Mouse (Mus musculus): ENCODE data around the gene Gm47289. TPM values are rescaled to one million over a fixed set of nuclear protein-coding genes. Genes with fewer than 3 reads are reported as not detected.

Gm47289 gene
- total RNA-seq, 2 experiments from 2014 or later = not detected

DNA sequence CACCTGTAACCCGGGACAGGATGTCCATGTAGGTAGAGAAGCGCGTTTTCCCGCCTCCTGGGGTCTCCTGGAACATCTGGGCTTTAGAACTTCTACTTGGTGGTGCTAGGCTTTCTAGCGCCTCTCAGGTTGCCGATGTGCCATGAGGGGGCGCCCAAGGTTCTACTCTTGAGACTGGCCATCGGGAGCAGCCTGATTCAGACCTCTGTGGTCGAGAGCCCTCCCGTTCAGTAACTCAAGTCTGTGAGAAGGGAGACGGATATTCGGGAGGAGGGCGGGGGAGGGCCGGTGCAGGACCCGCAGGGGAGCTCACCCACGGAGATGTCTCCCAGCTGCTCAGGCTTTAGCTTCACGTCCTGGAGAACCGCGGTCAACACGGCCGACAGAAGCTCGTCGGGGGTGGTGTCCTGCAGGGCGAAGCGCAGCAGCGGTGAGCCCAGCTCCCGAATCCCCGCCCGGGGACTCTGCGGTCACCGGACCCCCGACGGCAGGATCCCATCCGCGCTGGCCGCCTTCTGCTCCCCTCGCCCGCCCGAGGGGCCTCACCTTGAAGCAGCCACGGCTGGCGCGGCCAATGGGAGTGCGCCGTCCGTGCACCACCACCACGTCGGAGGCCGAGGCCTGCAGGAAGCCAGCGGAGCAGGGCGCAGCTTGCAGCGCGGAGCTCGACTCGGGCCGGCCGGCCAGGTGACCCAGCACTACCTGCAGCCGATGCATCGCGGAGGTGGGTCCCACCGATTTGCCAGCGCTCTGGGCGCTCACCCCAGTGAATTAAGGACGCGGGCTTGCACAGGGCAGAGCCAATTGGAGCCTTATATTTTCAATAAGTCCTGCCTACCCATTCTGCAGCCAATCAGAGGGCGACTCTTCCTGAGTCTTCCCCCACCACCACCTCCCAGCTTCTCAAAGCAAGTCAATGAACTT, 2.4 kb upstream of the Gm47289 start, which contains the start of gene Acaa1b:
Acaa1b (minus strand) TSS at position 816 of the 924 bp plus-strand sequence.
- DNase-seq (ENCODE audit: low spot score in 2 of 2) = peak; percentile 61 to 78

DNA sequence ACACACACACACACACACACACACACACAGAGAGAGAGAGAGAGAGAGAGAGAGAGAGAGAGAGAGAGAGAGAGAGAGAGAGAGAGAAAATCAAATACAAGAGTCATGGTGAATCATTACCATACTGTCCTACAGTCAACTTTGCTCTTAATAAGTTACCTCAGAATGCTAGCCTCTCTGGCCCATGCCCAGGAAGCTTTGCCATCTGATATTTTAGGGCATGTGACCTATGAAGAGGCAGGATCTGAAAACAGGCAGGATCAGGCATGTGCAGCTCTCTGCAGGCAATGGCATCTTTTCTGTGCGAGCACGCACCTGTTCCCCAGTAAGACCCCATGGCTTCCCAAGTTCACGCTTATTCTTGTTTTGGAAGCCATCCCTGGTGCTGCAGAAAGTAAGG, 1.7 kb downstream of the Gm47289 start:
- DNase-seq (ENCODE audit: low spot score in 2 of 2) = no peak

DNA sequence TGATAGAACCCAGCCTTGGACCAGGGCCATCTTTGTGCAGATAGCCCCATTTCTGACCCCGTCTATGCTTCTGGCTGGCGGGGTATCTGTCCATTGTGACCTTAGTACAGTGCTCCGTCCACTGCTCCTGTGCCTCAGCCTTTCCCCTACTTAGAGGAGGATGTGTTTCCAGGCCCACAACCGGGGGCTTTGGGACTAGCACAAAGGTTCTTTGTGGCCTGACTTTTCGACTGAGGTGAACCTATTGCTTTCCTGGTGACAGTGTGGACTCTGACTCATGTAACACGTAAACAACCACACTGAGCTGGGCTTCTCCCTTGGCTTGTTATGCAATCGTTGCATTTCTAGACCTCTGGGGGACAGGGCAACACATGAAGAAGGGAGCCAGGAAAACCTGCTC, 5.8 kb downstream of the Gm47289 start:
- no peak for DNase-seq (ENCODE audit: low spot score in 2 of 2)

DNA sequence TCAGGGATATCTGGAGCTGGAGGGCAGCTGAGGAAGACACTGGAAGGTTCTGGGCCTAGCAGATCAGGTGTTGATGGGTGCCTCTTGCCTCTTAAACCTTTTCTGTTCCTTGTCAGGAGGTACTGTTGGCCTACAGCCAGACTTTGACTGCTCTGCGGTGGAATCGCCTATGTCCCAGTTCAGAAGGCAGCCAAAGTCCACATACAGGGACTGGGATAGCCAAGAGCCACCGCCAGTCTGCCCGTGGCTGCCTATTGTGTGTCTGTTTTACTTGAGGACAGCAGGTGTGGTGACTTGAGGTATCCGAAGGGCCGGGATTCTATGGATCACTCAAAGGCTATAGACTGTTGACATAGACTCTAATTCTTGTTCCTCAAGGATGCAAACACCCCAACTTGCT, 6.6 kb downstream of the Gm47289 start:
- DNase-seq (ENCODE audit: low spot score in 2 of 2) = no peak

DNA sequence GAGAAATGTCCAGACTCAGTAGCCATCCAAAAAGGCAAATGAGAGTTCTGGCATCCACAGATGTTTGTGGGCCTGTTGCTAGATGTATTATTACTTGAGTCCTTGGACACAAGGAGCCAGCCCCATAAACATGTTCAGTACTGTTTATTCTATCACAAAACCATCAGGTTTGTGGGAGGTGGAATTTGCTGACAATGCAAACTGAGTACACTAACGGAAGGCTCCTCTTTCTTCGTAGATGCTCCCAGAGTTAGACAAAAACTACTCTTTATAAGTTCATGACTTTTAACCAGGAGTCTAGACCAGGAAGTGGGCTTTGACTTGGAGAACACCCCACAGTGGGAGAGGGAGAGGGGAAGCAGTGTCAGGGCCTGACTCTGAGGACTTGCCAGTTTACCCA, 8.6 kb downstream of the Gm47289 start:
- no peak for DNase-seq (ENCODE audit: low spot score in 2 of 2)

DNA sequence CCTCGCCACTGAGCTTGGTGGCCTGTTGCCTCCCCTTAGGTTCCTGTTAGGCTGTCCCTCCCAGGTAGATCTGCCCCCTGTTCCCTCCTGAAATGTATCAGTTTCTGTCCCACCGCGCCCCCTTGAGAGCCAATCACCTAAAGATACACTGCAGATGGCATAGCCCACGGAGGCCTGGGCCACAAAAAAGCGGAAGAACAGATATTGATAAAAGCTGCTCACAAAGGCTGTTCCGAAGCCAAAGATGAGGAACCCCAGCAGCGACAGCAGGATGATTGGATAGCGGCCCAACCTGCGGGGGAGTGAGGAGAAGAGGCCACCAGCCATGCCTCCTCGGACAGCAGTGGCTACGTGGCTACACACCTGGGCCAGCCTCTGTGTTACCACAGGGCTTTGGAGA, 20.3 kb downstream of the Gm47289 start:
- no peak for DNase-seq (ENCODE audit: low spot score in 2 of 2)

DNA sequence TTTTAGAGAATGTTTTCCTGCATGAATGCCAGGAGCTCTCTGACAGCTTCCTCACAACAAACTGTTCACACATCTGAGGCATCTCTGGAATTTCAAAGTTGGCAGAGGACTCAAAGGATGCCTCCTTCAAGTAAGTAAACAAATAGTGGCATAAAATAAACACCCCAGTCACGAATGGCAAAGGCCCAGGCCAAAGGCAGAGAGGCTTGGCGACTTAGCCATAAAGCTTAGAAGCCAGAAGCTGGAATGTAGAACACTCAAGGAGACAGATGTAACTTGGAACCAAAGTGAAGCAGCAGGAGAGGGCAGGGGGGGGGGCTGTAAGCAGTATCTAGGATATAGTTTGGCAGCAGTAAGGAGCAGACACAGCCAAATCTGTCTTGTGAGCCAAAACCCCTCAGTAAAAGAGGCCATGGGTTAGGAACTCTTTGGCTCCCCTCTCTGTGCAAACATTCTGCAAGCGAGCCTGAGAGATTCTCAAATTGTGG, 22.3 kb downstream of the Gm47289 start:
- no peak for DNase-seq (ENCODE audit: low spot score in 2 of 2)

DNA sequence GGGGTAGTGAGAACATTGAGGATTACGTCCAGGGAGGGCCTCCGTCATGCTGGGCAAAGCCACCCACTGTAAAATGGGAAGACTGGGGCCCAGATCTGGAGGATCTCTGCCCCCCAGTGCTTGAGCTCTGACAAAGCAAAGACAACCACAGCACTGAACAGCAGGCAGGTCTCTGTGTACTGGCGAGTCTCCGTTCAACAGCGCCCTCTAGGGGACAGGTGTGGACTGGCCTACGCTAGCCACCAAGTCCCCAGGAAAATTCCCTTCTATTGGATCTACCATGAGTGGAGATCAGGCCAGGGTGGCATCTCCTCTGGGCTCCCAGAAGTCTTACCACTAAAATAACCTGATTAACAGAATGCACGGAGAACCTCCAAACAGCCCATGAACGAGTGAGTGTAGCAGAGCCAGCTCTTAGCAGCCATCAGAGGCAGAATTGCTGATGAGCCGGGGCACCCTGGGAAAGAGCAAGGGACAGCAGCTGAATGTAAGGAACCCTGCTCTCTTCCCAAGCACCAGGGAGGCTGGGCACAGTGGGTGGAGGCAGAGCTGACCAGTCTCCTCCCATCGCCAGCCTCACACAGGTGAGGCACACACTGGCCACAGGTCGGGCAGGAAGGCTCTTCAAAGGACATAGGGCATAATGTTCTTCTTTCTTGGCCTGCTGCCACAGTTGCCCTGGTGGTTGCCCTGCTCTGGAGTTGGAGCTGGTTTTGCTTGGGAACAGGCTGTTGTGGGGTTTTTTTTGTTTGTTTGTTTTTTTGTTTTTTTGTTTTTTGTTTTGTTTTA, 33.4 kb downstream of the Gm47289 start:
- peak; percentile 14 to 40 for DNase-seq (ENCODE audit: low spot score in 2 of 2)

DNA sequence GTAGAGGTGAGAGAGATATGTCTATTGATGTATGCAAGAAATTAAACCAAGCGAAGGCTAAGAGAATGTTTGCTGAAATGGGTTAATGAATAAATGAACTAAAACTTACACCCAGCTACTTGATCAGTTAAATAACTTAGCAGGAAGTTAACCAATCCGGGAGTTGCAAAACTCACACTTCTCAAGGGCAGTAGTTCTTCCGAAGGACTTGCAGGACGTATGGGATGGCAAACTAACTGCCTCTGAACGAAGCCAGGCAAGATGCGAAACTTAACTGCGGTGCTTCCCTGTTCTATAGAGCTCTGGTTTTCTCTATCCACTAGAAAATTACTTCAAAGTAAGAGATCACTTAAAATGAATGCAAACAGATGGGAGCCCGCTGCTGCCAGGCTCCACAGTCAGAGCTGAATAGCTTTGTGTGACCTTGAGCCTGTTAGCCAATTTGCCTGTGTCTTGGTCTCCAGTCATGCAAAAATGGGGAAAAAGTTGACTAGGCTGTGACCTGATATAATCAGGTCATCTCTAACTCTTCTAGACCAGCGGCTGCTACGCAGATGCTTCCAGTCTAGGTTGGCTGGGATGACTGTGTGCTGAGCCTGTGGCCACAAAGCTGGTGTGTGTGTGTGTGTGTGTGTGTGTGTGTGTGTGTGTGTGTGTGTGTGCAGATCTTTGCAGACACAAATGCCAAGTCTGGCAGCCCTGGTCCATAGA, 40.3 kb downstream of the Gm47289 start:
- no peak for DNase-seq (ENCODE audit: low spot score in 2 of 2)

DNA sequence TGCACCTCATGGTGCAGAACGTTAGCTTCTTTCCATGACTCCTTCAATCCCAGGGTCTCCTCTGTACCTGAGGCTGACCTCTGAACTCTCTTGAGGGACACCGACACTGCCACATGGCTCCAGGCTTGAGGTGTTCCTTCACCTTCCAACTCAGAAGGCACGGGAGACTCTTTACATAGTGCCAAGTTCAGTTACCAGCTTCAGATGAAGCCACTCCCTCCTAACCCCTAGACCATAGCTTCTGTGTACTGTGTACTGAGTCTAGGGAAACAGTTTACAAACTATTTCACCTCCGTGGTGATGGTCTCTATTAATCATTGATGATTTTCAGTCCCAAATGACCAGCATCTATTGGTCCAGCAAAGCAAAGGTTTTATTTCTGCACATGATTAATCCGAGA, 42.7 kb downstream of the Gm47289 start:
- DNase-seq (ENCODE audit: low spot score in 2 of 2) = no peak

DNA sequence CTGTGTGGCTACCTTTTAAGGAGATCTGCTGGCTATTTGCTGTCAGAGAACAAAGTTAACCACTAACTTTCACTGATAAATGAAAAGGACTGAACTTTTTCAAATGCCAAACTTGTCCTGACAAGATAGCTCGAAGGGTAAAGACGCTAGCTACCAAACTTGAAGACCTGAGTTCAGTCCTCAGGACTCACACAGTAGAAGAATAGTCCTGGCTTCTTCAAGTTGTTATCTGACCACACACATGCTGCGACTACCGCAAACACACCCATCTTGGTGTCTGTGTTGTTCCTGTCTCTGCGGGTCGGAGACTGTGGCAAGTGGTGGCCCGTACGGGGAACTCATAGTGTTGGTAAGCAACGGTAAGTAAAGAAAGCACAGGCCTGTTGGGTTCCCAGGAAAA, 44.7 kb downstream of the Gm47289 start:
- no peak for DNase-seq (ENCODE audit: low spot score in 2 of 2)

DNA sequence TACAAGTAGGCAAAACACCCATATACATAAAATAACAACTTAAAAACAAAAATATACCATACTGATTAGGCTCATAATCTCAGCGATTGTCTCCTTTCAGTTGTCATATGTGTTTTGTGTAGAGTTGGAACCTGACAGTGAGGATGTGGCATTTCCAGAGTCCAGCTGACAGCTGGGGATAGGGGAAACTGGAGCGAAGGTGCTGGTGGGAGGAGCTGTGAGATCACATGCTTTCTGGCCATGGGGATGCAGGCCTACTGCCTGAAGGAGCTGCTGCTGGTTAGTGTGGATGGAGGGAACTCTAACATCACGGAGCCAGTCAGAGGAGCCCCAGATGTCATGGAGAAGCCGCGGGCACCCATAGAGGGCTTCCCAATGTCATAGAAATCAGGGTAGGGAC, 46.8 kb downstream of the Gm47289 start:
- DNase-seq (ENCODE audit: low spot score in 2 of 2) = no peak

DNA sequence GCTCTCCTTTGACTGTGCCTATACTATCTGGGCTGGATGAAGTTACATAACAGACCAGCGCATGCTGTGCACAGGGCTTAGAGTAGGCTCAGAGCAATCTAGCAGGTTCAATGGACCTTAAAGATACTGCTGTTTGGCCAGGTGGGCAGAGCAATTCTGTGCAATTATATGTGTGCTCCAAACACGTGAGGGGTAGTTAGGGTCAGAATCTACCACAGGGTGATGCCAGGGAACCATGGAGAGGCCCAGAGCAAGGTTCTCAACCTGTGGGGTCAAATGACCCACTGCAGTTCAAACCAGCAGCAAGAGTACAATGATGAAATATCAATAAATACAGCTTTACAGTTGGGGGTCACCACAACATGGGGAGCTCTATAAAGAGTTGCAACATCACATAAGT, 47.7 kb downstream of the Gm47289 start:
- no peak for DNase-seq (ENCODE audit: low spot score in 2 of 2)

DNA sequence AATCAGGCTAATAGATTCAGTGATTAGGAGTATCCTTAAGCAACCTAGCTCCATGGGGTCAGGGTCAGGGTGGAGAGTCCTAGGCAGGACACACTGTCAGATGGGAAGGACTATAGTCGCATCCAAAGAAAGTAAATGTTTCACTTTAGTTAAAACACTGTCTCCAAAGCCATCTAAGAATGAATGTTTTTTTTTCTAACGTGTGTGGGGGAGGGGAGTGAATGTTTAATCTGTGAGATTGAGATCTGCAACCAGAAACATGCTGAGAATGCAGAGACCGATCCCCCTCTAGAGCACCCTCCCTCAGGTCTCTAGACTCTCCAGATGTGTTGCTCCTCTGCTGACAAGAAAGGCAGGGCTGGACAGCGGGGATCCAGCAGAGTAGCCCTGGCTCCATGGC, 48.2 kb downstream of the Gm47289 start:
- DNase-seq (ENCODE audit: low spot score in 2 of 2) = no peak

DNA sequence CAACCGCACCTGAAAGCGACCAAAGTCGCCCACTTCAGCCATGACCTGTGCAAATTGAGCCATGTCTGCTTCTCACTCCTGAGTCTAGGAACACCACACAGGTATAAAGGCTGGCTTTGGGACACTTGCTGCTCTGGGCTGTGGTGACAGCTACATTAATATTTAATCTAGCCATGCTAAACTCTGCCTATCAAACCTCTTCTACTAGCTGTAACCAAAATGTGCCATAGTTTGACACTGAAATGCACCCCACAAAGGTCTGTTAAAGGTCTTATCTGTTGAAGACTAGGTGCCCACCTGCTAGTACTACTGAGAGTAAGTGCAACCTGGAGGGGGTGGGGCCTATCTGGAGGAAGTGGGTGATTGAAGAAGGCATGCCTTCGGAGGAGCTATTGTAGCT, 50.0 kb downstream of the Gm47289 start, which contains the start of gene Slc22a13:
Slc22a13 (minus strand) TSS at position 101 of the 400 bp plus-strand sequence.
- DNase-seq (ENCODE audit: low spot score in 2 of 2) = no peak

Other genes with a start within 250 kb of the Gm47289 start
- 10 to 100 TPM; 28.8 to 37.7 TPM for gene Ctdspl, start 232.7 kb upstream of the Gm47289 start, total RNA-seq (2021)
- 1 to 10 TPM; 1.6 to 1.7 TPM for gene Vill, start 106.4 kb upstream of the Gm47289 start, total RNA-seq (2021)
- 10 to 100 TPM in 1 of 2 experiments, 1 to 10 TPM in 1; 7.0 to 10.9 TPM for gene Plcd1, start 65.7 kb upstream of the Gm47289 start, total RNA-seq (2021)
- gene Dlec1, start 56.7 kb upstream of the Gm47289 start, total RNA-seq (2021) = 1 to 10 TPM; 1.6 to 3.3 TPM
- 10 to 100 TPM; 18.4 to 21.4 TPM for gene Acaa1b, start 2.1 kb upstream of the Gm47289 start, total RNA-seq (2021)
- not detected for gene Slc22a13, start 49.9 kb downstream of the Gm47289 start, total RNA-seq (2021)
- 10 to 100 TPM; 30.7 to 35.3 TPM for gene Oxsr1, start 163.3 kb downstream of the Gm47289 start, total RNA-seq (2021)
- 100 to 1,000 TPM; 119 to 124 TPM for gene Acaa1a, start 180.5 kb downstream of the Gm47289 start, total RNA-seq (2021)
- gene Myd88, start 182.2 kb downstream of the Gm47289 start, total RNA-seq (2021) = 10 to 100 TPM; 28.0 to 30.3 TPM
- gene Xylb, start 198.2 kb downstream of the Gm47289 start, total RNA-seq (2021) = 1 to 10 TPM; 1.1 TPM
- not detected for gene Slc22a14, start 206.4 kb downstream of the Gm47289 start, total RNA-seq (2021)
- gene Acvr2b, start 243.0 kb downstream of the Gm47289 start, total RNA-seq (2021) = 1 to 10 TPM; 4.8 to 5.0 TPM

Data from adrenal gland, adult 18-20 months (tissue).